In genomic region chr8:98455539-98455938, GRCm38 (mm10) we compare ENCODE assay signal across 18 mouse cellular contexts.
"Had no signal": no experiment of that assay in that cellular context is flagged by ENCODE, and none has a peak within 500 bp of the region (broad histone marks: within the 10 kb centered on the region; RNA-seq: fewer than 3 reads in every experiment).

No protein-coding gene starts in this region.

- H3K4me2 ChIP-seq: liver, embryonic 12.5 days; midbrain, embryonic 12.5 days; neural tube, embryonic 13.5 days; neural tube, embryonic 15.5 days had no signal

- H3K4me3 ChIP-seq: liver, embryonic 12.5 days; midbrain, embryonic 10.5 days; midbrain, embryonic 12.5 days; myocyte; neural tube, embryonic 13.5 days; neural tube, embryonic 15.5 days had no signal

- H3K27ac ChIP-seq: liver, embryonic 12.5 days; liver, embryonic 14.5 days; midbrain, embryonic 10.5 days; midbrain, embryonic 12.5 days; neural tube, embryonic 13.5 days; neural tube, embryonic 15.5 days had no signal

- H3K4me1 ChIP-seq: liver, embryonic 12.5 days; midbrain, embryonic 10.5 days; midbrain, embryonic 12.5 days; neural tube, embryonic 13.5 days; neural tube, embryonic 15.5 days had no signal

- H3K9ac ChIP-seq: liver, embryonic 12.5 days; liver, embryonic 14.5 days; midbrain, embryonic 12.5 days; neural tube, embryonic 13.5 days; neural tube, embryonic 15.5 days had no signal

- H3K27me3 ChIP-seq: liver, embryonic 12.5 days; midbrain, embryonic 12.5 days; neural tube, embryonic 13.5 days; neural tube, embryonic 15.5 days had no signal

- H3K36me3 ChIP-seq: liver, embryonic 12.5 days; midbrain, embryonic 10.5 days; midbrain, embryonic 12.5 days; neural tube, embryonic 13.5 days; neural tube, embryonic 15.5 days had no signal

- DNase-seq: lung, postnatal 14 days; midbrain, embryonic 14.5 days; retina, postnatal 1 day; right cerebral cortex, adult 18-20 months; right cerebral cortex, postnatal 25 days; right cerebral cortex, postnatal 4 days; spleen, adult 18-20 months; thymus, adult 18-20 months; thymus, postnatal 14 days; thymus, postnatal 36 days had no signal

- H3K9me3 ChIP-seq: liver, embryonic 12.5 days; midbrain, embryonic 10.5 days; midbrain, embryonic 12.5 days; neural tube, embryonic 13.5 days; neural tube, embryonic 15.5 days had no signal

- ATAC-seq: liver, embryonic 12.5 days; midbrain, embryonic 16.5 days had no signal
